Mouse (Mus musculus) thymus, adult 2 months (tissue): Measurements from ENCODE around the gene Rasa2.

Experiments used
- CTCF ChIP-seq: fragments of 200-500 bp; IDR thresholded peaks from 2 replicates; pipeline ENCODE4 v1.5.1; 2012; ENCODE audit warnings: mild to moderate bottlenecking, control low read depth, low read length, moderate library complexity, borderline replicate concordance; ENCODE audit not compliant: control insufficient read depth, poor library complexity, insufficient read depth; ENCODE audit errors: extremely low read depth
- POLR2A ChIP-seq: fragments of 200-500 bp; IDR thresholded peaks from 2 replicates; pipeline ENCODE4 v1.6.1; 2012; ENCODE audit warnings: mild to moderate bottlenecking, low read length, control low read depth, moderate library complexity; ENCODE audit not compliant: control insufficient read depth, poor library complexity, insufficient read depth; ENCODE audit errors: extremely low read depth

GRCm38 (mm10) chr9:96538916-96539315, 92.5 kb downstream of the Rasa2 start:
- TF ChIP-seq CTCF: no peak
- TF ChIP-seq POLR2A: no peak
